Mouse (Mus musculus): ENCODE results near the gene Gm10300.

The Gm10300 gene

DNA sequence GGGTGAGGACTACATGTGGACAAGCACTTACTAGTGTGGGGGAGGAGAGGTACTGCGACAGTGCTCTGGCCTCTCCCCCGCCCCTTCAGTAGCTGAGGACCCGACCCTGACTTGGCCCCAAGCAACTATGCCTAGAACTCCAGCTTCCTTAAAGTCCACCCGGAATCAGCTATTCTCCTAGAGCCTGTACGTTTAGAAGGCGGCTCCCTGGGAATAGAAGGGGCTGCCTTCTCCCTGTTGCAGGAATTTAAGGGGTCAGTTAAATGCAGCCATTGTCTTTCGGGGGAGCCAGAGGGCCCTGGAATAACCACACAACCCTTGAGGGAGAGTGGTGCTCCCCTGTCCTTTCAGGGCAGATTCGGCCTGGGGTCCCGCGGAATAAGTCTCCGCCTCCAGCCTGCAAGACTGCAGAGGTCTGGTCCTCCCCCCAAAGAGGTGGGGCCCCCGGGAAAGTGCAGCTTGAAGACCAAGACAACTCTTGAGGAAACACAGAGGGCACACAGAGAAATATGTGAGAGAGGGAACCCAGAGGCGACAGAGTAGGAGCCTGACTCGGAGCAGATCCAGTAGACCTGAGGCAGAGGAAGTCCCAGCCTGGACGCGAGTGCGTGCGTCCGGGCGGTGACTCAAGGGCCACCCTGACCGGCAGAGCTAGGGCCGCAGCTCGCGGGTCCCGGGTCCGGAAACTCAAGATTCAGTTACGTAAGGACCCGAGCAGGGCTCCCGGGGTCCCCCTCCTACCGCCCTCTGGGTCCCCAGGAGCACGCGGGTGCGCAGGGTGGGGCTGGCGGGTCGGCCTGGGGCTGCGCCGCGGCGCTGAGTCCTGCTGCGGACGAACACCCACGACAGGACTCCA lies at the start of gene Gm10300:
TSS of gene Gm10300 (plus strand) at position 621 of the 856 bp plus-strand sequence.
- TF ChIP-seq GATA4 (IDR thresholded peaks at IDR 0.05; ENCODE audit: insufficient replicate concordance, low read length) = no peak

- no peak for TF ChIP-seq GATA4 (IDR thresholded peaks at IDR 0.05; ENCODE audit: insufficient replicate concordance, low read length)
These were observed 49.2 kb upstream of the Gm10300 start for GRCm38 (mm10) chr4:132025264-132025663.

GRCm38 (mm10) chr4:132025738-132026527 lies 48.6 kb upstream of the Gm10300 start:
- TF ChIP-seq GATA4 (IDR thresholded peaks at IDR 0.05; ENCODE audit: insufficient replicate concordance, low read length) = no peak

- TF ChIP-seq GATA4 (IDR thresholded peaks at IDR 0.05; ENCODE audit: insufficient replicate concordance, low read length) = no peak
These were observed 47.3 kb upstream of the Gm10300 start for GRCm38 (mm10) chr4:132027167-132027566.

DNA sequence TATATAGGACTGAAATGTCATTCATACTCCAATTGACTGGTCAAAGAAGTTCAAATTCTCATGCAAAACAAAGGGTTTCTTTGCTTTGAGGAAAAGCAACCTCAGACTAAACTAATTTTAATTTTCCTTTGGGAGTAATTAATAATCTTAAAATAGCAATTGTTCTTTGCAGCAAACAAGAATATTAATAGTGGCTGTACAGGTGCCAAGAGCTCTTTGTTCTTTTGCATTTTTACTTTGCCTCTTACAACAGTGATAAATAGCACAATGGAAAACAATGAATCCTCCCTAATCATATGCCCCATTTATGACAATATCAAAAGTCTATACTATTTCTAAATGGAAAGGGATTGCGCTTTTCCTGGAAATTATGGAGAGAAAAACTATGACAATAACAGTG lies 46.7 kb upstream of the Gm10300 start:
- no peak for TF ChIP-seq GATA4 (IDR thresholded peaks at IDR 0.05; ENCODE audit: insufficient replicate concordance, low read length)

DNA sequence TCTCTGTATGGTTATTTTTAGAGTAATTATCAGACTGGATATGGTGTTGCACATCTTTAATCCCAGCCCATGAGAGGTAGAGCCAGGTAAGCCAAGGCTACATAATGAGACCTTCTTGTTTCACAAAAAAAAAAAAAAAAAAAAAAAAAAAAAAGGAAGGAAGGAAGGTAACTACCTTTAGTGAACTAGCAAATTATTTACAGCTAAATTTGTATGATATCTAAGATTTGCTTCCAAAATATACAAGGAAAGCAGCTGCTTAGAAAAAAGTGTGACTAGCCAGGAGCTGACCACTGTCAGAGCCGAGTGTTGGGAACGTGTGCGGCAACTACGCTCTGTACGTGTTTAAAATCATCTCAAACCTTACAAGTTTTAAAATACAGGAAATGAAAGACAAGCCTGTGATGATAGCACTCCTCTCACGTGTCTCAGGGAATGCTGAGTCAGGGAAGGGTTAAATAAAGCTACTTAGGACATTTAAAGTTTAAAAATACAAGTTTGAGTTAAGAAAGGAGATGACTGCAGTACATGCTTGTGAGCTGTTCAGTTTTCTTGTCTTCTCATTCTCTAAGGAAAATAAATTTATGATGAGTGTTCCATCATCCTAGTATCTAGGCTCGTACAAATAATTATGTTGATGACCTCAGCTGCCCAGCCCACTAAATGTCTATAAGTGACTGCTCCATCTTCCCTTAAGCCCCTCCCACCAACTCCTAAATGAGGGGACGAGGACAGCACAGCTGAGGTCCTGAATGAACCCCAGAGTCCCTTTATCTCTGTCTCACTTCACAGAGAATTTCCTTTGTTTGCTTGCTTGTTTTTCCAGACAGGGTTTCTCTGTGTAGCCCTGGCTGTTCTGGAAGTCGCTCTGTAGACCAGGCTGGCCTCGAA lies 44.4 kb upstream of the Gm10300 start:
- no peak for TF ChIP-seq GATA4 (IDR thresholded peaks at IDR 0.05; ENCODE audit: insufficient replicate concordance, low read length)

- TF ChIP-seq GATA4 (IDR thresholded peaks at IDR 0.05; ENCODE audit: insufficient replicate concordance, low read length) = no peak
These were observed 41.3 kb upstream of the Gm10300 start for GRCm38 (mm10) chr4:132033183-132033582.

GRCm38 (mm10) chr4:132034242-132034641 lies 40.3 kb upstream of the Gm10300 start:
- no peak for TF ChIP-seq GATA4 (IDR thresholded peaks at IDR 0.05; ENCODE audit: insufficient replicate concordance, low read length)

GRCm38 (mm10) chr4:132037137-132037536 lies 37.4 kb upstream of the Gm10300 start:
- TF ChIP-seq GATA4 (IDR thresholded peaks at IDR 0.05; ENCODE audit: insufficient replicate concordance, low read length) = no peak

DNA sequence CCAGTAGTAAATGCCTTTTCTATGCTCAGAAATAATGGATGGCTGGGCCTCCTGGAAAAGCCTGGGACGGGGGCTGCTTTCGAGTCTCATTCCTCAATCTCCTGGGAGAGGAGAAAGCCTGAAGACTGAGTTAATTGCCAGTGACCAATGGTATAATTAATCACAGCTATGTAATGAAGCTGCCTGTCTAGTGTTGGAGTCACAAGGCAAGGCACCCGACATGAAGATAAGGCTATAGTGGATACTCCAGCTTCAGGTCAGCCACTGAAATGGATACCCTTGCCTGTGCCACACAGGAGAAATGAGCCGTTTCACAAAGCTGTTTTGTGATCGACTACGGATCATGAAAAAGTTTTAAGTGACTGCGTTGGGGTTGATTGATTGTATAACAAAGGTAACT lies 36.5 kb upstream of the Gm10300 start:
- no peak for TF ChIP-seq GATA4 (IDR thresholded peaks at IDR 0.05; ENCODE audit: insufficient replicate concordance, low read length)

DNA sequence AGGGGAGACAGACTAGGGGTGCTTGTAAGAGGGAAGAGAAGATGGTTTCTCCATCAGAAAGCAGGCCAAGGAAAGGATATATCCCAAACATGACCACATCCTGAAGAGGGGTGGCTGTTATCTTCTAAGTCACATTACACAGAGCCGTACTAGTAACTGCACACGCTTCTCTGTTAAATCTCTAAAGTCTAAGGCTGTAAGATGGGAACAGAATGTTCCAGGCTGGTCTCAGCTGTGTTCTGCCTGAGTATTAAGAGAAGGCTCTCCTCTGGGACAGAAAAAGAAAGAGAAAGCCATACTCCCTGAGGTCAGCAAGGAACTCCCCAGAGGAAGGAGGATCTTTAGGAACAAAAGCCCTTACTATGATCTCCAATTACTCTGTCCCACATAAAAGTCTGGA lies 35.7 kb upstream of the Gm10300 start:
- TF ChIP-seq GATA4 (IDR thresholded peaks at IDR 0.05; ENCODE audit: insufficient replicate concordance, low read length) = no peak

DNA sequence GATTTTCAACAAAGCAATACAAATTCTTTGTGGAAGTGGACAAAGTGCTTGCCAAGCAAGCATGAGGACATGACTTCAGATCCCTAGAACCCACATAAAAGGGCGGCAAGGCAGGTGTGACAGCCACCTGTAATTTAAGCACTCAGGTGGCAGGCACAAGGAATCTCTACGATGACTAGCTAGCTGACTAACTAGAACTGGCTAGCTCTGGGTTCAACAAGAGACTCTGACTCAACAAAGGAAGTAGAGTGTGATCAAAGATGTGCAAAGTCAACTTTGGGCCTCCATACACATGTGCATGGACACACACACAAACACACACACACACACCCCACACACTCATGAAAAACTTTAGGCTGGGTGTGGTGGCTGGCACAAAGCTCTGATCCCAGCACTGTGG lies 35.0 kb upstream of the Gm10300 start:
- TF ChIP-seq GATA4 (IDR thresholded peaks at IDR 0.05; ENCODE audit: insufficient replicate concordance, low read length) = no peak

DNA sequence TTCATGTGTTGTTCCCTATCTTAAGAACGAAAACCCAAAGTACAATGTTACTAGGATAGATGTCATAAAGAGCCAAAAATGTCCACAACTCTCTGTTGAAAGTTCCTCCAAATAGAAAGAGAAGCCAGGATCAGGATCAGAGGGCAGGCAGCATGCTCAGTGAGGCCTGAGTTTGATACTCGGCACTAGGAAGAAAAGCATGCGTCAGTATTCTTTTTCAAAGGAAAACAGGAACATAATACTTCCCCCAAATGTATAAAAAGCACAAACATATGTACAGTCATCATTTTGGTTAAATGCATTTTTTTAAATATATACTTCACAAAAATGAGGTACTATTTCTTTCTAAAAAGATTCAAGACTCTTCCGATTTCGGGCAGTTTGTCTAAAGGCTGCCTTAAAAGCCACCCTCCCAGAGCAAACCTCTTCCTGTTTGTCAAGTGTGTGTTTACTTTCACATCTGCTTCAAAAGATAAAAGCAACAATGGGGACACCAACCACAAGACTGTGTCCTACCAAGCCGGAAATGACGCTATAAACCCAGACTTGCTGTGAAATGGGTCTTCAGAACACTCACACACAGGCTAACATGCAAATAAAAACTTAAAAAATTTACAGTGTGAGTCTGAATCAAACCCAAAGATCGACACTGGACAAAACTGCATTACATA lies 34.4 kb upstream of the Gm10300 start:
- TF ChIP-seq GATA4 (IDR thresholded peaks at IDR 0.05; ENCODE audit: insufficient replicate concordance, low read length) = peak; percentile 69; the same call in 1 of the 2 replicates

DNA sequence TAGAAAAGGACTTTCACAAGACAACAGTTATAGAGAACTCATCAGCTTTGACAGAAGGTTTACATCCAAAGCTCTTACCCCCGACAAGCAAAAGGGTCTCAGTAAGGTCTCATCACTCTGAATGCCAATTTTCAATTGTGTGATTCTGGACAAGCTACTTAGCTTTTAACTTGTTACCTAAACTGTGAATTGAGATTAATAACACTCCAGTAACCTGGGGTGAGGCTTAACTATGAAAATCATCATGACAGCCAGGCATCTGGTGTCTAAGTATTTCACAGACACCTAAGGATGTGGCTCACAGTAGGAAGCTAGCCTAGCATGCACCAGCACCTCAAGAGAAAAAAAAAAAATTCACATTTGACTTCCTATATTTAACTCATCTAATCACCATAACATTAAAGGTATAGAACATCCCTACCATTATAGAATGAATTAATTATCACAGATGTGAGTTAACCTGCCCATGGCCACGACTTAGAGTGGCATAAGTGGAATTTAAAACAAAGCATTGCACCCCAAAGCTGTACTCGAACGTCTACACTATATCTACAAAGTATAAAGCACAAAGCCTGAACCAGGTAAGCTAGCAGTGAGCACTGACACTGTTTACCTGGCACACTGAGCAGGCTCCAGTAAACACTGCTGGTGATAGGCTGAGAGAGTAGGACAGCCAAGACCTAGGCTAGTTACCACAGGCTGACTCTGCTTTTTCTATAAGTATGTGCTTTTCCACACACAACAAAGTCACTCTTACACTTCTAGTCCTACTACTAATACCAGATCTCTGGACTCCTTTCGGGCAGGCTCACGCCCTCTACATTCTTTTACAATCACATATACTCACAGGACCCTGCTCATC lies 32.8 kb upstream of the Gm10300 start:
- TF ChIP-seq GATA4 (IDR thresholded peaks at IDR 0.05; ENCODE audit: insufficient replicate concordance, low read length) = no peak

Measured in liver, adult (tissue).